Mouse (Mus musculus) intestine, postnatal 0 days (tissue): ENCODE measurements around the gene Ppm1b. TPM values are rescaled to one million over a fixed set of nuclear protein-coding genes. Genes with fewer than 3 reads are reported as not detected.
A peak's percentile ranks its signal among the peaks of the same experiment; 100 is the strongest.

Source experiments
- ATAC-seq: fragments of 200-750 bp; cut with Nextera tagmentation; 2 replicates; pipeline ENCODE4 v1.8.0; 2017; ENCODE audit warnings: mild to moderate bottlenecking, moderate TSS enrichment, moderate library complexity
- H3K27ac ChIP-seq: fragments of 300-500 bp; sonication (generic); 2 replicates; pipeline ENCODE4 v1.5.1; 2014; ENCODE audit warnings: mild to moderate bottlenecking, low read depth, low read length, moderate library complexity
- H3K27me3 ChIP-seq: fragments of 300-500 bp; sonication (generic); replicated peaks from 2 replicates; pipeline ENCODE4 v1.6.1; 2014; ENCODE audit warnings: low read length, mixed read lengths; ENCODE audit not compliant: control insufficient read depth, insufficient read depth
- H3K36me3 ChIP-seq: fragments of 300-500 bp; sonication (generic); 2 replicates; pipeline ENCODE4 v1.6.1; 2014; ENCODE audit warnings: mild to moderate bottlenecking, moderate library complexity; ENCODE audit not compliant: control insufficient read depth, insufficient read depth
- H3K4me1 ChIP-seq: fragments of 300-500 bp; sonication (generic); replicated peaks from 2 replicates; pipeline ENCODE4 v1.6.1; 2014; ENCODE audit warnings: antibody characterized with exemption, low read length, mixed read lengths; ENCODE audit not compliant: control insufficient read depth, insufficient read depth
- H3K4me2 ChIP-seq: fragments of 300-500 bp; sonication (generic); replicated peaks from 2 replicates; pipeline ENCODE4 v1.6.1; 2014; ENCODE audit warnings: low read depth, mild to moderate bottlenecking, moderate library complexity
- H3K4me3 ChIP-seq: fragments of 300-500 bp; sonication (generic); 2 replicates; pipeline ENCODE4 v1.5.1; 2014; ENCODE audit warnings: low read depth, low read length
- H3K9ac ChIP-seq: fragments of 300-500 bp; sonication (generic); 2 replicates; pipeline ENCODE4 v1.6.1; 2014; ENCODE audit warnings: mild to moderate bottlenecking, low read depth, low read length
- H3K9me3 ChIP-seq: fragments of 300-500 bp; sonication (generic); 2 replicates; pipeline ENCODE4 v1.6.1; 2016; ENCODE audit warnings: mixed run types; ENCODE audit not compliant: control insufficient read depth
- CTCF ChIP-seq: sonication (generic); IDR thresholded peaks from 2 replicates; pipeline ENCODE4 v1.5.1; 2016; ENCODE audit warnings: low read depth, mild to moderate bottlenecking, control low read depth, antibody characterized with exemption, moderate library complexity
- WGBS: fragments of 180-500 bp; shearing (Covaris S2); extraction: QIAGEN DNeasy Blood & Tissue Kit; methylation state at CpG from one replicate; pipeline ENCODE4 v1.1.7; 2014; 5-methylcytosine and 5-hydroxymethylcytosine counted together
- polyA plus RNA-seq: library from polyadenylated mRNA; unstranded; fragments of >200 nt; fragmentation: Nextera tagmentation; extraction: Ambion mirVana; gene quantifications from 2 replicates; pipeline ENCODE4 v1.2.1, GENCODE M21; 2015

The Ppm1b gene
- polyA plus RNA-seq, 1 experiment from 2014 or later: 59.2 TPM

- H3K27me3 ChIP-seq: no peaks in the 10 kb centered on the region
- no peak overlapping the region for H3K9ac ChIP-seq
- H3K9me3 ChIP-seq: no peaks in the 10 kb centered on the region
- ATAC-seq: no peak
- 75% methylated on average over 5 of the region's 5 CpGs for WGBS
- no peak overlapping the region for H3K4me2 ChIP-seq
- H3K4me3 ChIP-seq: no peak overlapping the region
- no peak overlapping the region for H3K27ac ChIP-seq
- no peak for TF ChIP-seq CTCF
- H3K36me3 ChIP-seq: no peaks in the 10 kb centered on the region
- no peaks in the 10 kb centered on the region for H3K4me1 ChIP-seq
Measured at GRCm38 (mm10) chr17:84953776-84954175, 2.8 kb upstream of the Ppm1b start.

GRCm38 (mm10) chr17:84954881-84955280, 1.7 kb upstream of the Ppm1b start:
- Histone ChIP-seq H3K9ac (no peak overlapping the region), H3K4me2 (no peak overlapping the region), H3K4me3 (no peak overlapping the region), H3K27me3 (no peaks in the 10 kb centered on the region), H3K4me1 (no peaks in the 10 kb centered on the region), H3K27ac (no peak overlapping the region), H3K36me3 (no peaks in the 10 kb centered on the region), H3K9me3 (no peaks in the 10 kb centered on the region)
- no peak for TF ChIP-seq CTCF
- 89% methylated on average over 5 of the region's 5 CpGs for WGBS
- no peak for ATAC-seq

GRCm38 (mm10) chr17:84956931-84957486, 468 bp downstream of the Ppm1b start:
- Histone ChIP-seq H3K9ac (peak overlapping the region; percentile 48; the same call in 1 of the 2 replicates), H3K4me3 (peak overlapping the region; percentile 41), H3K36me3 (no peaks in the 10 kb centered on the region), H3K27me3 (no peaks in the 10 kb centered on the region), H3K4me1 (no peaks in the 10 kb centered on the region), H3K9me3 (no peaks in the 10 kb centered on the region), H3K4me2 (peak overlapping the region; percentile 66), H3K27ac (peak overlapping the region; percentile 92)
- ATAC-seq: peak; percentile 83
- WGBS: 1% methylated on average over 24 of the region's 24 CpGs
- TF ChIP-seq CTCF: peak; percentile 44

- ATAC-seq: peak; percentile 97
- no peaks in the 10 kb centered on the region for H3K9me3 ChIP-seq
- H3K27me3 ChIP-seq: no peaks in the 10 kb centered on the region
- H3K9ac ChIP-seq: peak overlapping the region; percentile 99
- WGBS: under 1% methylated on average over 42 of the region's 55 CpGs
- TF ChIP-seq CTCF: no peak
- H3K36me3 ChIP-seq: no peaks in the 10 kb centered on the region
- H3K4me3 ChIP-seq: peak overlapping the region; percentile 74
- H3K27ac ChIP-seq: peak overlapping the region; percentile 93
- H3K4me1 ChIP-seq: no peaks in the 10 kb centered on the region
- H3K4me2 ChIP-seq: peak overlapping the region; percentile 72
Measured at GRCm38 (mm10) chr17:84957487-84958259, 1.1 kb downstream of the Ppm1b start.

GRCm38 (mm10) chr17:84958411-84958911, 1.9 kb downstream of the Ppm1b start:
- peak overlapping the region; percentile 74 for H3K4me3 ChIP-seq
- WGBS: under 1% methylated on average over 38 of the region's 52 CpGs
- H3K27me3 ChIP-seq: no peaks in the 10 kb centered on the region
- H3K9ac ChIP-seq: peak overlapping the region; percentile 99
- no peaks in the 10 kb centered on the region for H3K36me3 ChIP-seq
- no peak for ATAC-seq
- H3K9me3 ChIP-seq: no peaks in the 10 kb centered on the region
- TF ChIP-seq CTCF: no peak
- H3K27ac ChIP-seq: peak overlapping the region; percentile 93
- H3K4me2 ChIP-seq: peak overlapping the region; percentile 72
- no peaks in the 10 kb centered on the region for H3K4me1 ChIP-seq

GRCm38 (mm10) chr17:84958986-84959664, 2.6 kb downstream of the Ppm1b start:
- no peak for TF ChIP-seq CTCF
- Histone ChIP-seq H3K36me3 (no peaks in the 10 kb centered on the region), H3K4me2 (peak overlapping the region; percentile 72), H3K4me3 (peak overlapping the region; percentile 74), H3K27ac (no peak overlapping the region), H3K4me1 (no peaks in the 10 kb centered on the region), H3K9ac (peak overlapping the region; percentile 99; the same call in 1 of the 2 replicates), H3K9me3 (no peaks in the 10 kb centered on the region), H3K27me3 (no peaks in the 10 kb centered on the region)
- no peak for ATAC-seq
- WGBS: 15% methylated on average over 6 of the region's 6 CpGs
